Mouse (Mus musculus) CH12.LX (cell line): ENCODE measurements around the gene Lgi1. TPM values are rescaled to one million over a fixed set of nuclear protein-coding genes. Genes with fewer than 3 reads are reported as not detected.

Experiments
- DNase-seq: peaks from one replicate; pipeline ENCODE4 v3.0.0-alpha.2; 2013; ENCODE audit errors: extremely low read depth
- H3K27ac ChIP-seq: 2 replicates; pipeline ENCODE4 v1.5.1; 2012; ENCODE audit warnings: low read depth, mild to moderate bottlenecking, control low read depth, moderate library complexity; ENCODE audit not compliant: insufficient read depth
- H3K27me3 ChIP-seq: replicated peaks from 2 replicates; pipeline ENCODE3; 2012; ENCODE audit warnings: inconsistent platforms
- H3K36me3 ChIP-seq, 2 experiments: replicated peaks in 1 of 2; 2 replicates each; pipeline versions ENCODE3 to v1.6.1; 2012; ENCODE audit warnings: inconsistent platforms in 1 of 2, low read length in 1 of 2, mild to moderate bottlenecking in 1 of 2, mixed read lengths in 1 of 2, moderate library complexity in 1 of 2; ENCODE audit not compliant: control insufficient read depth in 1 of 2, insufficient read depth in 1 of 2
- H3K4me1 ChIP-seq, 2 experiments: 2 replicates each; pipeline ENCODE4 v1.6.1; 2012; ENCODE audit warnings: inconsistent platforms in 1 of 2, moderate library complexity in 1 of 2; ENCODE audit not compliant: insufficient read depth in 2 of 2, control insufficient read depth in 1 of 2
- H3K4me2 ChIP-seq: 2 replicates; pipeline ENCODE4 v1.6.1; 2012; ENCODE audit warnings: low read depth, mild to moderate bottlenecking, control low read depth; ENCODE audit not compliant: poor library complexity, insufficient read depth, severe bottlenecking
- H3K4me3 ChIP-seq, 3 experiments: fragments of 150-350 bp in 1 of 3; sonication (generic) in 1 of 3; replicated peaks in 1 of 3; 2 replicates each; pipeline versions ENCODE3 to v1.5.1; 2011 to 2012; ENCODE audit warnings: low read depth in 2 of 3, low read length in 2 of 3, mild to moderate bottlenecking in 2 of 3, moderate library complexity in 2 of 3, control low read depth in 1 of 3, improper control_type of control experiment in 1 of 3, inconsistent platforms in 1 of 3, mixed read lengths in 1 of 3; ENCODE audit not compliant: poor library complexity in 1 of 3
- H3K79me2 ChIP-seq: replicated peaks from 2 replicates; pipeline ENCODE4 v1.6.1; 2012; ENCODE audit warnings: mild to moderate bottlenecking, moderate library complexity; ENCODE audit not compliant: control insufficient read depth, poor library complexity, insufficient read depth, severe bottlenecking; ENCODE audit errors: extremely low read depth
- H3K9ac ChIP-seq: 2 replicates; pipeline ENCODE4 v1.6.1; 2012; ENCODE audit warnings: low read depth, mild to moderate bottlenecking, control low read depth, moderate library complexity; ENCODE audit not compliant: insufficient read depth
- H3K9me3 ChIP-seq: replicated peaks from 2 replicates; pipeline ENCODE3; 2012; ENCODE audit warnings: low read length, inconsistent platforms, mixed read lengths
- CHD1 ChIP-seq: IDR thresholded peaks from 2 replicates; pipeline ENCODE4 v1.6.1; 2012; ENCODE audit warnings: low read depth, low read length, improper control_type of control experiment, inconsistent platforms
- CTCF ChIP-seq, 2 experiments: IDR thresholded peaks in 1 of 2; conservative IDR thresholded peaks in 1 of 2; 2 replicates each; pipeline ENCODE4 v1.5.1; 2011 to 2012; ENCODE audit warnings: low read depth in 2 of 2, low read length in 2 of 2, improper control_type of control experiment in 1 of 2, inconsistent platforms in 1 of 2, mild to moderate bottlenecking in 1 of 2, moderate library complexity in 1 of 2
- E2F4 ChIP-seq: IDR thresholded peaks from 2 replicates; pipeline ENCODE4 v1.6.1; 2011; ENCODE audit warnings: low read depth, low read length, improper control_type of control experiment; ENCODE audit not compliant: insufficient replicate concordance
- ELF1 ChIP-seq: IDR thresholded peaks from 2 replicates; pipeline ENCODE4 v1.6.1; 2014; ENCODE audit warnings: low read depth, mild to moderate bottlenecking, inconsistent platforms, low read length, improper control_type of control experiment
- EP300 ChIP-seq: IDR thresholded peaks from 2 replicates; pipeline ENCODE4 v1.6.1; 2011; ENCODE audit warnings: low read length, improper control_type of control experiment
- HCFC1 ChIP-seq: IDR thresholded peaks from 2 replicates; pipeline ENCODE4 v1.6.1; 2012; ENCODE audit warnings: low read depth, mild to moderate bottlenecking, inconsistent platforms, low read length, improper control_type of control experiment
- JUND ChIP-seq: conservative IDR thresholded peaks from 2 replicates; pipeline ENCODE4 v1.6.1; 2011; ENCODE audit warnings: low read depth, low read length, improper control_type of control experiment
- MAFK ChIP-seq: IDR thresholded peaks from 2 replicates; pipeline ENCODE4 v1.6.1; 2011; ENCODE audit warnings: low read length, improper control_type of control experiment; ENCODE audit not compliant: insufficient replicate concordance
- MAZ ChIP-seq: IDR thresholded peaks from 2 replicates; pipeline ENCODE4 v1.6.1; 2012; ENCODE audit warnings: low read depth, mild to moderate bottlenecking, inconsistent platforms, low read length, improper control_type of control experiment, moderate library complexity
- MEF2A ChIP-seq: IDR thresholded peaks from 2 replicates; pipeline ENCODE4 v1.6.1; 2014; ENCODE audit warnings: low read depth, mild to moderate bottlenecking, inconsistent platforms, low read length, improper control_type of control experiment, borderline replicate concordance
- MXI1 ChIP-seq: IDR thresholded peaks from 2 replicates; pipeline ENCODE4 v1.6.1; 2011; ENCODE audit warnings: mild to moderate bottlenecking, low read depth, low read length, improper control_type of control experiment
- NELFE ChIP-seq: IDR thresholded peaks from 2 replicates; pipeline ENCODE4 v1.6.1; 2011; ENCODE audit warnings: low read depth, low read length, improper control_type of control experiment
- RAD21 ChIP-seq: IDR thresholded peaks from 2 replicates; pipeline ENCODE4 v1.6.1; 2011; ENCODE audit warnings: low read depth, mild to moderate bottlenecking, low read length, improper control_type of control experiment, moderate library complexity
- SMC3 ChIP-seq: IDR thresholded peaks from 2 replicates; pipeline ENCODE4 v1.6.1; 2011; ENCODE audit warnings: low read depth, low read length, improper control_type of control experiment
- UBTF ChIP-seq: IDR thresholded peaks from 2 replicates; pipeline ENCODE4 v1.6.1; 2012; ENCODE audit warnings: low read depth, mild to moderate bottlenecking, inconsistent platforms, low read length, improper control_type of control experiment, moderate library complexity
- USF2 ChIP-seq: conservative IDR thresholded peaks from 2 replicates; pipeline ENCODE4 v1.6.1; 2011; ENCODE audit warnings: low read depth, low read length, improper control_type of control experiment
- ZC3H11A ChIP-seq: IDR thresholded peaks from 2 replicates; pipeline ENCODE4 v1.6.1; 2012; ENCODE audit warnings: low read depth, mild to moderate bottlenecking, inconsistent platforms, low read length, improper control_type of control experiment
- ZKSCAN1 ChIP-seq: IDR thresholded peaks from 2 replicates; pipeline ENCODE4 v1.6.1; 2012; ENCODE audit warnings: low read depth, inconsistent platforms, low read length, improper control_type of control experiment, borderline replicate concordance
- ZNF384 ChIP-seq: IDR thresholded peaks from 2 replicates; pipeline ENCODE4 v1.6.1; 2012; ENCODE audit warnings: low read depth, low read length, improper control_type of control experiment, inconsistent platforms
- dilution Hi-C: fragments of 300-500 bp; cut with MboI; formaldehyde crosslinking; loops from 2 replicates; pipeline ENCODE4 v1.14.3; 2020; ENCODE audit warnings: low sequenced_read_pairs; ENCODE audit not compliant: extremely low pct_unique_long_range_greater_than_20kb, extremely low pct_ligation_motif_present
- in situ Hi-C: fragments of 300-500 bp; cut with MboI; formaldehyde crosslinking; loops from 3 replicates; pipeline ENCODE4 v1.14.3; 2019; ENCODE audit warnings: low sequenced_read_pairs, low pct_ligation_motif_present, low pct_unique_long_range_greater_than_20kb, mixed read lengths
- polyA plus RNA-seq: library from polyadenylated mRNA; unstranded; fragments of >175 nt; gene quantifications from 2 replicates; pipeline ENCODE4 v1.2.1, GENCODE M21; 2012; ENCODE audit warnings: low read depth; ENCODE audit not compliant: insufficient read length
- total RNA-seq, 2 experiments: library from RNA; depleted of rRNA; stranded (reverse); fragments of 300-350 nt in 1 of 2; fragments of >200 nt in 1 of 2; gene quantifications; 2 replicates each; pipeline ENCODE4 v1.2.3; 2012 to 2014

Lgi1 gene
- total and polyA plus RNA-seq, 3 experiments: 0.20 TPM; not detected in 2

DNA sequence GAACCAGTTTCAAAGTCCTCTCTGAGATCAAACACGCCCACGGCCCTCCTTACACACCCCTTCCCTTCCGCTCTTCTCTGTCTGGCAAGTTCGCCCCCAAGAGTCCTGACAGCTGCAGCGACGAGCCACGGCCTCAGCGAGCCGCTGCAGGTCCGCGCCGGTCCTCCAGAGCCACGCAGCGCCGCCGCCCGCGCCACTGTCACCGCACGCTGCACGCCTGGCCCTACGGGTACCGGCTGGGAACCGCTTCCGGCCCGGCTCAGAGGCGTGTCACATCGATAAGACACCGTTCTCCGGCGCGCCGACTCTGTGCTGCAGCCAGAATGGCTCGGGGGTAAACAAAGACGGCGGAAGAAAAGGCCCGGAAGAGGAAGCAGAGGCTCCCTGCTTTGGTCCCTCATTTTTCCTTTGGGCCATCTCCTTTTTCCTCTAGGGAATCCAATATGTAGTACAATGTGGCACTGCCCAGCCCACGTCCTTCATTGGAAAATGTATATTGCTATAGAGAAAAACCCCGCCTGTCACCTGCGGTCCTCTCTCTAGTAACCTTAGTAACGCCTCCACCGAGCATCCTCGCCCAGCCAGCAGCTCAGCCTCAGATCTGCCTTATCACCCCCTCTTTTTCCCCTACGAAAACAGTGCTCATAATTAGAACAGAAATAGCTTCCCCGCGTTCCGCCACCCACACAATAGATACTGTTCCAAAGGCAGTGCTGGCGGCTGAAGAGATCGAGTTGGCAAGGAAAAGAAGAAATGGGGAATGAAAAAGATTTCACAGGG lies 40.2 kb upstream of the Lgi1 start, which contains the start of gene Fra10ac1 (continued):
- TF ChIP-seq JUND: no peak
- TF ChIP-seq ZKSCAN1: no peak
- TF ChIP-seq HCFC1: peak; percentile 91
- TF ChIP-seq EP300: no peak
- 0 out of 2 replicates have a peak, but pooled peaks have one; percentile 67 for TF ChIP-seq UBTF
- peak; percentile 37 for TF ChIP-seq RAD21
- TF ChIP-seq MEF2A: peak; percentile 82
- TF ChIP-seq CHD1: no peak
- TF ChIP-seq E2F4: no peak
- no peak for TF ChIP-seq ZC3H11A
- peak; percentile 6; the same call in 1 of the 2 replicates for TF ChIP-seq SMC3
- TF ChIP-seq CTCF (conservative IDR thresholded peaks at IDR 0.05 in 1 of 2, IDR thresholded peaks at IDR 0.05 in 1 of 2; ENCODE audit: low read depth in 2 of 2, low read length in 2 of 2): peak in 1 of 2 experiments; percentile 54; a peak in 2 of 4 replicates
- TF ChIP-seq ELF1: peak; percentile 87
- TF ChIP-seq MAFK: no peak
- peak; percentile 53; the same call in 1 of the 2 replicates for TF ChIP-seq NELFE
- no peak for TF ChIP-seq USF2
- TF ChIP-seq ZNF384: no peak
- TF ChIP-seq MXI1: peak; percentile 92
- no peak; the same call in 1 of the 2 replicates for TF ChIP-seq MAZ

DNA sequence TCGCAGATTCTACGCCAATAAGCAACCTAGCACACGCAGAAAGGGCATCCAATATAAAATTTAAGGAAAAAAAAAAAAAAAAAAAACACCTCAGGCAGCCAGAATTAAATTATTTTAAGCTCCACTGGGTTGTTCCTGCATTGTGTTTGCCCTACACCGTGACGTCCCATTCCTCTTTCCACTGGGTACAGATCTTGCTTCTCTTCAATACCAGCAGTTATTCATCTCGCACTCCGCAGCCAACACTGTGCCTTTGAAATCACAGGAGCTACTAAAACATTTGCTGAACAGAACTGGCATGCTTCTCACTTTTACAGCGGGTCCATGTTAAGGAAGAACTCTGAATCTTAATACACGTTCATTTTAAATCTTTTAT lies 39.7 kb upstream of the Lgi1 start:
- H3K36me3 ChIP-seq: peaks cover 2 to 15% of the 10 kb centered on the region in 2 experiments
- H3K4me3 ChIP-seq: peak overlapping the region in 2 of 3 experiments; percentile 72 to 92
- no peaks in the 10 kb centered on the region for H3K27me3 ChIP-seq
- peak overlapping the region; percentile 7 for H3K9ac ChIP-seq
- DNase-seq: no peak
- peaks cover 2% of the 10 kb centered on the region for H3K9me3 ChIP-seq
- peaks cover 3% of the 10 kb centered on the region for H3K79me2 ChIP-seq
- peak overlapping the region; percentile 76 for H3K4me2 ChIP-seq
- dilution Hi-C loops (no loop called here), in situ Hi-C loops (no loop called here)
- no peak for TF ChIP-seq CTCF (conservative IDR thresholded peaks at IDR 0.05 in 1 of 2, IDR thresholded peaks at IDR 0.05 in 1 of 2; ENCODE audit: low read depth in 2 of 2, low read length in 2 of 2)
- peaks cover 0 to 25% of the 10 kb centered on the region in 2 experiments; a peak in 3 of 4 replicates for H3K4me1 ChIP-seq
- H3K27ac ChIP-seq: no peak overlapping the region
